Comparison of ENCODE assay signal across 24 mouse cellular contexts in the genomic region with DNA sequence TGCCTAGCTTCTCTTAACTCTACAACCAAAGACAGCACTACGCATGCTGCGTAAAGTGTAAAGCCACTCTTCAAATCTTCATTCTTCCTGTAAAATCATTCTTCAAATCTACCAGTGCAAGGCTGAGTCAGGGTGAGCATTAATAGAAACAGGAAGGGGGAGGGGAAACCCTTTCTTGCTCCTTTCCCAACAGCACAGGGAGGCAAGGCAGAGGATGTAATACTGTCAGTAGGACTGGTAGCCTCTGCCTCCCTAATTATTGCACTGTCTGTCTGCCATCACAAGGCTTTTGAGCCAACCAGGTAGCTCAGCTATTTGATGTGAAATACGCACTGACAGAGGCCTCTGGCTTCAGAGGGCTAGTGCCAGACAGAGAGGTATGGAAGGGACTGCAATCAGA.
DNase-seq lines count a peak whose midpoint lies in the region; ATAC-seq and TF ChIP-seq lines count a peak whose summit lies in the region.
"Had no signal": no experiment of that assay in that cellular context is flagged by ENCODE, and none has a peak within 500 bp of the region (broad histone marks: within the 10 kb centered on the region; RNA-seq: fewer than 3 reads in every experiment).

No protein-coding gene starts in this region.

- 92% methylated on average over 3 of the region's 3 CpGs for WGBS in heart, embryonic 10.5 days
- WGBS in kidney, embryonic 16.5 days, result 86% methylated on average over 3 of the region's 3 CpGs

- no peaks in the 10 kb centered on the region for H3K79me2 ChIP-seq in CH12.LX (replicated peaks; ENCODE audit: control insufficient read depth, extremely low read depth, insufficient read depth, poor library complexity, severe bottlenecking)

- no peak overlapping the region for H3K4me2 ChIP-seq in CH12.LX (ENCODE audit: insufficient read depth, low read depth, poor library complexity, severe bottlenecking)
- no peak overlapping the region for H3K4me2 ChIP-seq in kidney, embryonic 16.5 days (replicated peaks; ENCODE audit: low read depth, low read length)
- H3K4me2 ChIP-seq: forebrain, embryonic 15.5 days; heart, embryonic 11.5 days; hindbrain, embryonic 15.5 days; limb, embryonic 13.5 days; liver, embryonic 12.5 days; neural tube, embryonic 13.5 days; stomach, embryonic 15.5 days had no signal

- dilution Hi-C loops in CH12.LX (cut with MboI; ENCODE audit: extremely low pct_ligation_motif_present, extremely low pct_unique_long_range_greater_than_20kb, low sequenced_read_pairs), result no loop called here

- no peaks in the 10 kb centered on the region for H3K36me3 ChIP-seq in heart, embryonic 10.5 days
- H3K36me3 ChIP-seq in CH12.LX (replicated peaks in 1 of 2; ENCODE audit: control insufficient read depth in 1 of 2, insufficient read depth in 1 of 2, low read length in 1 of 2), result no peaks in the 10 kb centered on the region
- no peaks in the 10 kb centered on the region for H3K36me3 ChIP-seq in megakaryocyte, embryonic 14.5 days (replicated peaks; ENCODE audit: low read length)
- no peaks in the 10 kb centered on the region for H3K36me3 ChIP-seq in kidney, embryonic 16.5 days (ENCODE audit: insufficient read depth, low read length)
- H3K36me3 ChIP-seq: embryonic facial prominence, embryonic 10.5 days; forebrain, embryonic 15.5 days; hindbrain, embryonic 15.5 days; limb, embryonic 13.5 days; liver, embryonic 12.5 days; neural tube, embryonic 13.5 days; stomach, embryonic 15.5 days had no signal

- no peak overlapping the region for H3K4me3 ChIP-seq in heart, embryonic 10.5 days
- H3K4me3 ChIP-seq in CH12.LX (replicated peaks in 1 of 3; ENCODE audit: low read depth in 2 of 3, low read length in 2 of 3, poor library complexity in 1 of 3), result no peak overlapping the region
- H3K4me3 ChIP-seq in megakaryocyte, embryonic 14.5 days (replicated peaks), result peak overlapping the region; percentile 33
- no peak overlapping the region for H3K4me3 ChIP-seq in kidney, embryonic 16.5 days (ENCODE audit: low read length)
- H3K4me3 ChIP-seq: embryonic facial prominence, embryonic 10.5 days; forebrain, embryonic 15.5 days; hindbrain, embryonic 15.5 days; limb, embryonic 13.5 days; liver, embryonic 12.5 days; neural tube, embryonic 13.5 days; stomach, embryonic 15.5 days had no signal

- H3K27ac ChIP-seq in heart, embryonic 10.5 days, result peak overlapping the region; percentile 47
- H3K27ac ChIP-seq in CH12.LX (ENCODE audit: insufficient read depth, low read depth), result no peak overlapping the region
- no peak overlapping the region for H3K27ac ChIP-seq in kidney, embryonic 16.5 days (ENCODE audit: low read length)
- H3K27ac ChIP-seq: embryonic facial prominence, embryonic 10.5 days; forebrain, embryonic 15.5 days; hindbrain, embryonic 15.5 days; limb, embryonic 13.5 days; liver, embryonic 12.5 days; neural tube, embryonic 13.5 days; stomach, embryonic 15.5 days had no signal

- no peak for TF ChIP-seq CTCF in CH12.LX (conservative IDR thresholded peaks at IDR 0.05 in 1 of 2, IDR thresholded peaks at IDR 0.05 in 1 of 2; ENCODE audit: low read depth in 2 of 2, low read length in 2 of 2)

- no peaks in the 10 kb centered on the region for H3K9me3 ChIP-seq in heart, embryonic 10.5 days
- no peaks in the 10 kb centered on the region for H3K9me3 ChIP-seq in CH12.LX (replicated peaks; ENCODE audit: low read length)
- no peaks in the 10 kb centered on the region for H3K9me3 ChIP-seq in megakaryocyte, embryonic 14.5 days
- no peaks in the 10 kb centered on the region for H3K9me3 ChIP-seq in kidney, embryonic 16.5 days (ENCODE audit: low read length)
- H3K9me3 ChIP-seq: embryonic facial prominence, embryonic 10.5 days; forebrain, embryonic 15.5 days; hindbrain, embryonic 15.5 days; limb, embryonic 13.5 days; liver, embryonic 12.5 days; neural tube, embryonic 13.5 days; stomach, embryonic 15.5 days had no signal

- TF ChIP-seq EP300 in CH12.LX (IDR thresholded peaks at IDR 0.05; ENCODE audit: low read length), result no peak

- in situ Hi-C loops in CH12.LX (cut with MboI; ENCODE audit: low pct_ligation_motif_present, low pct_unique_long_range_greater_than_20kb, low sequenced_read_pairs), result no loop called here

- H3K4me1 ChIP-seq in heart, embryonic 10.5 days, result peaks cover 32% of the 10 kb centered on the region
- peaks cover 0 to 13% of the 10 kb centered on the region in 2 experiments; a peak in 2 of 4 replicates for H3K4me1 ChIP-seq in CH12.LX (ENCODE audit: control insufficient read depth in 1 of 2, insufficient read depth in 2 of 2)
- H3K4me1 ChIP-seq in megakaryocyte, embryonic 14.5 days, result peaks cover 10% of the 10 kb centered on the region
- H3K4me1 ChIP-seq in kidney, embryonic 16.5 days (ENCODE audit: insufficient read depth, low read length), result no peaks in the 10 kb centered on the region
- H3K4me1 ChIP-seq: neural tube, embryonic 13.5 days; stomach, embryonic 15.5 days had no signal

- no peaks in the 10 kb centered on the region for H3K27me3 ChIP-seq in heart, embryonic 10.5 days (ENCODE audit: insufficient read depth, poor library complexity, severe bottlenecking)
- no peaks in the 10 kb centered on the region for H3K27me3 ChIP-seq in CH12.LX (replicated peaks)
- H3K27me3 ChIP-seq in megakaryocyte, embryonic 14.5 days (replicated peaks), result no peaks in the 10 kb centered on the region
- H3K27me3 ChIP-seq in kidney, embryonic 16.5 days (ENCODE audit: insufficient read depth, low read length), result no peaks in the 10 kb centered on the region
- H3K27me3 ChIP-seq: forebrain, embryonic 15.5 days; hindbrain, embryonic 15.5 days; limb, embryonic 13.5 days; liver, embryonic 12.5 days; neural tube, embryonic 13.5 days; stomach, embryonic 15.5 days had no signal

- ATAC-seq in kidney, embryonic 16.5 days (ENCODE audit: low FRiP score, low TSS enrichment), result no peak
- ATAC-seq: forebrain, embryonic 15.5 days; liver, embryonic 12.5 days had no signal

- no peak for TF ChIP-seq POLR2A in CH12.LX (IDR thresholded peaks at IDR 0.05; ENCODE audit: low read depth, low read length)

- H3K9ac ChIP-seq in CH12.LX (ENCODE audit: insufficient read depth, low read depth), result no peak overlapping the region
- H3K9ac ChIP-seq in kidney, embryonic 16.5 days (replicated peaks; ENCODE audit: low read length), result no peak overlapping the region
- H3K9ac ChIP-seq: forebrain, embryonic 15.5 days; hindbrain, embryonic 15.5 days; limb, embryonic 13.5 days; liver, embryonic 12.5 days; neural tube, embryonic 13.5 days; stomach, embryonic 15.5 days had no signal

- DNase-seq in heart, embryonic 10.5 days (ENCODE audit: low spot score), result no peak
- DNase-seq in heart, adult 18-20 months, result no peak
- peak; percentile 6 for DNase-seq in CH12.LX (ENCODE audit: extremely low read depth)
- peak; percentile 10 for DNase-seq in c-Kit-positive CD71-negative TER-119-negative erythroid progenitor cells, embryonic 14.5 days (ENCODE audit: low read depth)
- DNase-seq in gastrocnemius, adult 8-10 months (ENCODE audit: low spot score in 2 of 2), result no peak
- DNase-seq: adrenal gland, postnatal 25 days; cerebellum, adult 18-20 months; gastrocnemius, postnatal 25 days; kidney, adult 8-10 months; kidney, postnatal 14 days; lung, adult 18-20 months; lung, postnatal 10 days; right cerebral cortex, adult 18-20 months; thymus, postnatal 25 days had no signal

- no peak for TF ChIP-seq RAD21 in CH12.LX (IDR thresholded peaks at IDR 0.05; ENCODE audit: low read depth, low read length)

TF ChIP-seq in CH12.LX, 34 proteins besides CTCF, POLR2A, EP300 and RAD21:
- TF ChIP-seq ELF1 (IDR thresholded peaks at IDR 0.05; ENCODE audit: low read depth, low read length) (no peak), USF2 (conservative IDR thresholded peaks at IDR 0.05; ENCODE audit: low read depth, low read length) (no peak), CHD1 (IDR thresholded peaks at IDR 0.05; ENCODE audit: low read depth, low read length) (no peak), PAX5 (IDR thresholded peaks at IDR 0.05; ENCODE audit: low read length) (no peak), ETS1 (conservative IDR thresholded peaks at IDR 0.05; ENCODE audit: low read depth, low read length) (no peak), ZMIZ1 (IDR thresholded peaks at IDR 0.05; ENCODE audit: low read depth, low read length) (no peak), GABPA (IDR thresholded peaks at IDR 0.05; ENCODE audit: insufficient replicate concordance, low read depth, low read length) (no peak), ZNF384 (IDR thresholded peaks at IDR 0.05; ENCODE audit: low read depth, low read length) (no peak)

Comparison
In these comparisons a context has a peak if more than half of its experiments do, and no peak if none do; other contexts are left out.
1. DNase-seq: peak in CH12.LX (single experiment) and c-Kit-positive CD71-negative TER-119-negative erythroid progenitor cells, embryonic 14.5 days (single experiment); none in heart, embryonic 10.5 days (single experiment), heart, adult 18-20 months (0 of 2) and gastrocnemius, adult 8-10 months (0 of 2).